Mouse (Mus musculus) C2C12 (cell line): Measurements from ENCODE around the gene Traf3ip3. TPM values are rescaled to one million over a fixed set of nuclear protein-coding genes. Genes with fewer than 3 reads are reported as not detected.
A peak's percentile ranks its signal among the peaks of the same experiment; 100 is the strongest.

Experiments
- H3K27me3 ChIP-seq: one replicate; pipeline ENCODE4 v1.6.1; 2011; ENCODE audit not compliant: control insufficient read depth, insufficient read depth, insufficient read length
- H3K36me3 ChIP-seq: one replicate; pipeline ENCODE4 v1.6.1; 2011; ENCODE audit not compliant: control insufficient read depth, insufficient read depth
- H3K4me3 ChIP-seq: one replicate; pipeline ENCODE4 v1.5.1; 2011; ENCODE audit warnings: mild to moderate bottlenecking, control low read depth; ENCODE audit not compliant: poor library complexity, insufficient read depth, severe bottlenecking
- H3K79me2 ChIP-seq: one replicate; pipeline ENCODE4 v1.6.1; 2011; ENCODE audit not compliant: control insufficient read depth, insufficient read depth
- H3K79me3 ChIP-seq: one replicate; pipeline ENCODE4 v1.6.1; 2011; ENCODE audit warnings: low read depth, control low read depth
- H3ac ChIP-seq: one replicate; pipeline ENCODE3; 2011; ENCODE audit warnings: low read depth; ENCODE audit not compliant: control insufficient read depth, insufficient read length
- CEBPB ChIP-seq: IDR thresholded peaks from one replicate; pipeline ENCODE4 v1.6.1; 2011; ENCODE audit warnings: low read depth, mild to moderate bottlenecking, control low read depth, moderate library complexity
- CTCF ChIP-seq: IDR thresholded peaks from one replicate; pipeline ENCODE4 v1.5.1; 2011; ENCODE audit not compliant: control insufficient read depth, insufficient read depth, insufficient read length
- FOSL1 ChIP-seq: IDR thresholded peaks from one replicate; pipeline ENCODE4 v1.8.0; 2011; ENCODE audit warnings: mild to moderate bottlenecking, low read length; ENCODE audit not compliant: poor library complexity, insufficient read depth, severe bottlenecking
- MAX ChIP-seq: IDR thresholded peaks from one replicate; pipeline ENCODE4 v1.6.1; 2011; ENCODE audit warnings: mild to moderate bottlenecking, control low read depth
- MYOD1 ChIP-seq: IDR thresholded peaks from one replicate; pipeline ENCODE4 v1.6.1; 2011; ENCODE audit warnings: low read depth; ENCODE audit not compliant: control insufficient read depth, insufficient read length
- MYOG ChIP-seq: IDR thresholded peaks from one replicate; pipeline ENCODE4 v1.6.1; 2011; ENCODE audit not compliant: control insufficient read depth, insufficient read length; ENCODE audit errors: extremely low read depth
- USF1 ChIP-seq: IDR thresholded peaks from one replicate; pipeline ENCODE4 v1.6.1; 2011; ENCODE audit warnings: low read depth, mild to moderate bottlenecking, control low read depth, moderate library complexity
- polyA plus RNA-seq: library from polyadenylated mRNA; unstranded; fragments of >200 nt; fragmentation: generic; extraction: Trizol; gene quantifications from one replicate; pipeline ENCODE4 v1.2.1, GENCODE M21; 2012; ENCODE audit warnings: missing spikeins

Traf3ip3 gene
- polyA plus RNA-seq, 1 experiment: 0.02 TPM

GRCm38 (mm10) chr1:193132385-193132784 lies 69.1 kb downstream of the Traf3ip3 start:
- TF ChIP-seq FOSL1: no peak
- peaks cover 28% of the 10 kb centered on the region for H3K79me2 ChIP-seq
- H3ac ChIP-seq: no peak overlapping the region

GRCm38 (mm10) chr1:193131311-193131948 lies 70.1 kb downstream of the Traf3ip3 start:
- Histone ChIP-seq H3K79me3 (peaks cover 21% of the 10 kb centered on the region), H3K36me3 (peaks cover 18% of the 10 kb centered on the region), H3K79me2 (peaks cover 37% of the 10 kb centered on the region), H3K27me3 (no peaks in the 10 kb centered on the region), H3K4me3 (no peak overlapping the region), H3ac (no peak overlapping the region)
- TF ChIP-seq FOSL1 (no peak), CTCF (no peak), MYOG (no peak), CEBPB (no peak), MYOD1 (no peak), USF1 (no peak), MAX (no peak)

More at GRCm38 (mm10) chr1:193132385-193132784, 69.1 kb downstream of the Traf3ip3 start:
- H3K4me3 ChIP-seq: no peak overlapping the region
- H3K79me3 ChIP-seq: peaks cover 21% of the 10 kb centered on the region
- H3K27me3 ChIP-seq: no peaks in the 10 kb centered on the region
- H3K36me3 ChIP-seq: peaks cover 9% of the 10 kb centered on the region

- H3K4me3 ChIP-seq: no peak overlapping the region
- no peak for TF ChIP-seq CTCF
- no peak for TF ChIP-seq FOSL1
- no peak for TF ChIP-seq CEBPB
- TF ChIP-seq MYOG: no peak
- TF ChIP-seq USF1: no peak
- TF ChIP-seq MYOD1: no peak
- no peak for TF ChIP-seq MAX
These were observed 70.7 kb downstream of the Traf3ip3 start for GRCm38 (mm10) chr1:193130839-193131238.

GRCm38 (mm10) chr1:193130456-193130825 lies 71.1 kb downstream of the Traf3ip3 start:
- peak overlapping the region; percentile 95 for H3K4me3 ChIP-seq
- peaks cover 44% of the 10 kb centered on the region for H3K79me2 ChIP-seq
- H3K36me3 ChIP-seq: peaks cover 22% of the 10 kb centered on the region
- H3K79me3 ChIP-seq: peaks cover 22% of the 10 kb centered on the region
- no peak for TF ChIP-seq MAX
- TF ChIP-seq CEBPB: no peak
- no peak for TF ChIP-seq CTCF
- TF ChIP-seq MYOG: no peak
- TF ChIP-seq MYOD1: no peak
- TF ChIP-seq USF1: no peak
- TF ChIP-seq FOSL1: no peak
- H3K27me3 ChIP-seq: no peaks in the 10 kb centered on the region
- no peak overlapping the region for H3ac ChIP-seq

More at GRCm38 (mm10) chr1:193130839-193131238, 70.7 kb downstream of the Traf3ip3 start:
- H3K79me2 ChIP-seq: peaks cover 41% of the 10 kb centered on the region
- no peaks in the 10 kb centered on the region for H3K27me3 ChIP-seq
- peaks cover 21% of the 10 kb centered on the region for H3K36me3 ChIP-seq
- peaks cover 21% of the 10 kb centered on the region for H3K79me3 ChIP-seq
- no peak overlapping the region for H3ac ChIP-seq

GRCm38 (mm10) chr1:193129786-193130455 lies 71.6 kb downstream of the Traf3ip3 start, which contains the start of gene Diexf:
Diexf (minus strand) TSS chr1:193130272.
- TF ChIP-seq USF1 (peak; percentile 45), MYOG (no peak), MAX (peak; percentile 97), CTCF (peak; percentile 90), MYOD1 (no peak), CEBPB (no peak), FOSL1 (no peak)
- Histone ChIP-seq H3K36me3 (peaks cover 27% of the 10 kb centered on the region), H3ac (peak within 1 kb of the TSS; percentile 83), H3K4me3 (peak within 1 kb of the TSS; percentile 95), H3K27me3 (no peaks in the 10 kb centered on the region), H3K79me3 (peaks cover 24% of the 10 kb centered on the region), H3K79me2 (peaks cover 49% of the 10 kb centered on the region)

- Histone ChIP-seq H3K27me3 (no peaks in the 10 kb centered on the region), H3K36me3 (peaks cover 32% of the 10 kb centered on the region), H3K79me2 (peaks cover 55% of the 10 kb centered on the region), H3ac (peak overlapping the region; percentile 83), H3K79me3 (peaks cover 24% of the 10 kb centered on the region), H3K4me3 (peak overlapping the region; percentile 95)
- TF ChIP-seq CTCF (no peak), CEBPB (no peak), MAX (no peak), MYOD1 (no peak), MYOG (no peak), USF1 (no peak), FOSL1 (no peak)
These were observed 72.2 kb downstream of the Traf3ip3 start for GRCm38 (mm10) chr1:193129321-193129720.
